Mouse (Mus musculus) myocyte (in vitro differentiated cells): ENCODE measurements around the gene Gm49358. TPM values are rescaled to one million over a fixed set of nuclear protein-coding genes. Genes with fewer than 3 reads are reported as not detected.

Experiments
- H3K27me3 ChIP-seq: one replicate; pipeline ENCODE4 v1.6.1; 2011; ENCODE audit not compliant: control insufficient read depth, insufficient read depth, insufficient read length
- H3K36me3 ChIP-seq: one replicate; pipeline ENCODE4 v1.6.1; 2011; ENCODE audit not compliant: control insufficient read depth, insufficient read depth
- H3K4me2 ChIP-seq: one replicate; pipeline ENCODE4 v1.6.1; 2011; ENCODE audit warnings: low read depth, control low read depth
- H3K4me3 ChIP-seq: one replicate; pipeline ENCODE4 v1.5.1; 2011; ENCODE audit warnings: mild to moderate bottlenecking, control low read depth, moderate library complexity
- H3K79me2 ChIP-seq: one replicate; pipeline ENCODE4 v1.6.1; 2011; ENCODE audit not compliant: control insufficient read depth, insufficient read depth
- H3ac ChIP-seq: one replicate; pipeline ENCODE4 v1.6.1; 2011; ENCODE audit not compliant: control insufficient read depth, insufficient read length
- CEBPB ChIP-seq: IDR thresholded peaks from 2 replicates; pipeline ENCODE4 v1.6.1; 2011; ENCODE audit warnings: mild to moderate bottlenecking, moderate library complexity; ENCODE audit not compliant: poor library complexity, insufficient read depth, severe bottlenecking
- E2F4 ChIP-seq: IDR thresholded peaks from one replicate; pipeline ENCODE4 v1.6.1; 2011; ENCODE audit warnings: mild to moderate bottlenecking, control low read depth, moderate library complexity; ENCODE audit not compliant: insufficient read depth
- MAX ChIP-seq: IDR thresholded peaks from one replicate; pipeline ENCODE4 v1.6.1; 2011; ENCODE audit warnings: low read depth, mild to moderate bottlenecking, control low read depth
- MYOD1 ChIP-seq, 3 experiments: IDR thresholded peaks; one replicate each; pipeline ENCODE4 v1.6.1; 2011; ENCODE audit warnings: control low read depth in 2 of 3, low read depth in 2 of 3, mild to moderate bottlenecking in 2 of 3, moderate library complexity in 1 of 3; ENCODE audit not compliant: insufficient read length in 2 of 3, control insufficient read depth in 1 of 3
- MYOG ChIP-seq, 3 experiments: IDR thresholded peaks; one replicate each; pipeline ENCODE4 v1.6.1; 2011; ENCODE audit warnings: control low read depth in 2 of 3, low read depth in 2 of 3, mild to moderate bottlenecking in 2 of 3; ENCODE audit not compliant: insufficient read length in 2 of 3, control insufficient read depth in 1 of 3, insufficient read depth in 1 of 3
- POLR2A ChIP-seq: IDR thresholded peaks from one replicate; pipeline ENCODE4 v1.6.1; 2011; ENCODE audit warnings: low read depth, mild to moderate bottlenecking, control low read depth, moderate library complexity; ENCODE audit not compliant: insufficient read length
- POLR2AphosphoS2 ChIP-seq: IDR thresholded peaks from one replicate; pipeline ENCODE4 v1.6.1; 2011; ENCODE audit warnings: low read depth, control low read depth; ENCODE audit not compliant: insufficient read length
- REST ChIP-seq: IDR thresholded peaks from one replicate; pipeline ENCODE4 v1.6.1; 2011; ENCODE audit warnings: mild to moderate bottlenecking, control low read depth, moderate library complexity; ENCODE audit not compliant: insufficient read depth, insufficient read length
- SRF ChIP-seq: IDR thresholded peaks from one replicate; pipeline ENCODE4 v1.6.1; 2011; ENCODE audit warnings: low read depth; ENCODE audit not compliant: control insufficient read depth, insufficient read length
- TCF12 ChIP-seq: IDR thresholded peaks from one replicate; pipeline ENCODE4 v1.6.1; 2011; ENCODE audit warnings: mild to moderate bottlenecking, control low read depth; ENCODE audit not compliant: poor library complexity, insufficient read depth, severe bottlenecking
- TCF3 ChIP-seq: IDR thresholded peaks from one replicate; pipeline ENCODE4 v1.6.1; 2011; ENCODE audit warnings: low read depth, control low read depth; ENCODE audit not compliant: insufficient read length
- USF1 ChIP-seq: IDR thresholded peaks from one replicate; pipeline ENCODE4 v1.6.1; 2011; ENCODE audit warnings: low read depth, mild to moderate bottlenecking, control low read depth, moderate library complexity
- polyA plus RNA-seq: library from polyadenylated mRNA; unstranded; fragments of >200 nt; fragmentation: generic; extraction: Trizol; gene quantifications from one replicate; pipeline ENCODE4 v1.2.1, GENCODE M21; 2012; ENCODE audit warnings: missing spikeins

Gm49358 gene
- polyA plus RNA-seq, 1 experiment: not detected

DNA sequence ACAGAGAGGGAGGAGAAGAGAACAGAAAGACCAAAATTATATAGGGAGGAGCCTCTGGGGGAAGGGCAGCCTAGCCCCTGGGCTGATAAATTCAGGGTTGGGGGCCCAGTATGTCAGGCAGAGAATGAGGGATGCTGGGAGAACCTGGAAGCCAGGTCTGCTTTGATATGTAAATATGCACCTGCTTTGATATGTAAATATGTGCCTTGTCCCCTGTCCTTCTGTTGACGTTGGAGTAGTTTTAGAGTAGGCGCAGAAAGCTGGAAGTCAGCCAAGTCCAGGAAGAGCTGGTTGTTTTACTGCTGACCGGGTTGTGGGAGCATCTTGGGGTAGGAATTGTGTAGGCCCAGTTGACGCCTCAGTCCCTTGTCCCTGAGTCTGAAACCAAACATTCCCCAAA, 6.0 kb downstream of the Gm49358 start:
- no peak for TF ChIP-seq E2F4
- H3K4me2 ChIP-seq: no peak overlapping the region
- H3K79me2 ChIP-seq: no peaks in the 10 kb centered on the region
- no peaks in the 10 kb centered on the region for H3K36me3 ChIP-seq
- H3ac ChIP-seq: no peak overlapping the region
- no peaks in the 10 kb centered on the region for H3K27me3 ChIP-seq
- H3K4me3 ChIP-seq: no peak overlapping the region

DNA sequence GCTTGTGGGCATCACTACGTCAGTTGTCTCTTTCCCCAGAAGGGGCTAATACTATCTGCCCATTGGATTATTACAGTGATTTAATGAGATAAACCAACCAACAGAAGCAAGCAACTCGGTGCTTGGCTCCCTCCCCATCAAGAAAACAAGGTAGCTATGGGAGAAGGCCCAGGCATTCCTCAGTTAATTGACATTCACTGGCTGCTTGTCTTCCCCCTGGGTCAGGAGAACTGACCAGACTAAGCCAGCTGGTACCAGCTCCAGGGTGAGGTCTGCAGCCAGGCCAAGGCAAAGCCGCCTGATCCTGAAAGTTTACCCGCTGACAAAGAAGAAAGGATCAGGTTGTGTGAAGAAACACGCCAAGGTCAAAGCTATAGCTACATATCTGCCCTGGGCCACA, 7.9 kb downstream of the Gm49358 start:
- TF ChIP-seq MYOD1 (IDR thresholded peaks at IDR 0.05; ENCODE audit: control insufficient read depth in 1 of 3, insufficient read length in 2 of 3, low read depth in 2 of 3) (no peak), POLR2AphosphoS2 (no peak), POLR2A (no peak), TCF3 (no peak), TCF12 (no peak), CEBPB (no peak), E2F4 (no peak), MAX (no peak), USF1 (no peak), MYOG (IDR thresholded peaks at IDR 0.05; ENCODE audit: control insufficient read depth in 1 of 3, insufficient read depth in 1 of 3, insufficient read length in 2 of 3, low read depth in 2 of 3) (no peak), SRF (no peak), REST (no peak)
- H3K4me2 ChIP-seq: peak overlapping the region; percentile 74
- H3K4me3 ChIP-seq: no peak overlapping the region
- no peaks in the 10 kb centered on the region for H3K36me3 ChIP-seq
- no peaks in the 10 kb centered on the region for H3K27me3 ChIP-seq
- no peak overlapping the region for H3ac ChIP-seq
- H3K79me2 ChIP-seq: no peaks in the 10 kb centered on the region

DNA sequence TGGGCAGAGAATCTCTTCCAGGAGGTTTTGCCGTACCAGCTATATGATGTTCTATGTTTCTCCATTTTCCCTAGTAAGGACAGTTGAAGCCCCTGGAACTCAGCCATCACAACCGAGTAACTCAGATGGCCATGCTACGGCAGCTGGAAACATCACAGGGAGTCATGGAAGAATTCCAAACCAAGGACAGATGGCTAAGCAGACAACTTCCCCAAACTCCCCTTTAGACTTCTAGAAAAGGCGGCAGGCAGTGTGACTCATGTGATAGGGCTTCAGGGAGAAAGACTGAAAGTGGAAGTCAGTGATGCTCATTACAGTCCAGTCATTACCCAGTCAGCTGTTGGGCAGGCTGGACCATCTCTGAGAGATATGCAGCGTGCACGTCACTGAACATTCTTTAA, 8.5 kb downstream of the Gm49358 start:
- TF ChIP-seq MAX: no peak
- no peak for TF ChIP-seq TCF12
- no peak for TF ChIP-seq TCF3
- TF ChIP-seq MYOD1 (IDR thresholded peaks at IDR 0.05; ENCODE audit: control insufficient read depth in 1 of 3, insufficient read length in 2 of 3, low read depth in 2 of 3): peak in 2 of 3 experiments; percentile 44 to 73
- TF ChIP-seq POLR2A: no peak
- TF ChIP-seq SRF: peak; percentile 40
- no peak for TF ChIP-seq REST
- TF ChIP-seq USF1: peak; percentile 0
- no peak for TF ChIP-seq CEBPB
- peak in 2 of 3 experiments; percentile 37 to 51 for TF ChIP-seq MYOG (IDR thresholded peaks at IDR 0.05; ENCODE audit: control insufficient read depth in 1 of 3, insufficient read depth in 1 of 3, insufficient read length in 2 of 3, low read depth in 2 of 3)
- no peak for TF ChIP-seq E2F4
- Histone ChIP-seq H3K4me2 (peak overlapping the region; percentile 74), H3K36me3 (no peaks in the 10 kb centered on the region), H3ac (no peak overlapping the region), H3K4me3 (no peak overlapping the region), H3K79me2 (no peaks in the 10 kb centered on the region), H3K27me3 (no peaks in the 10 kb centered on the region)

DNA sequence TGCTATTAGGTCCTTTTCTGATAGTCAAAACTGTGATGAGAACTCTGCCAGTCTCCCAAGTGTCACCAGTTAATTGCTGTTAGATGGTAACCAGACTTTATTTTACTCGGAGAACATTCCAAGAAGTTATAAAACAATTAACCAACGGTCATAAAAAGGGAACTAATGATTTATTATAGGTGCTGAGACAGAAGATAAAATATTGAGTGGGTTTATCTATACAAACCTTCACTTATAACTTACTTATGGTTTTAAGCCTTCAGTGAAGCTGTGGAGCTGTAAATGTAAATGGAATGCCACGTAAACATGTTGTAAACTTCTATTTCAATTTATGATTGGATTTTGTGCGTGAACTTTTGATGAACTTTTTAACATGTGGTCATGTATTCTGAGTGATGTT, 9.6 kb downstream of the Gm49358 start:
- H3K36me3 ChIP-seq: no peaks in the 10 kb centered on the region
- H3K79me2 ChIP-seq: no peaks in the 10 kb centered on the region
- H3ac ChIP-seq: no peak overlapping the region
- no peak overlapping the region for H3K4me2 ChIP-seq
- TF ChIP-seq E2F4 (no peak), TCF12 (no peak), REST (no peak), MYOD1 (IDR thresholded peaks at IDR 0.05; ENCODE audit: control insufficient read depth in 1 of 3, insufficient read length in 2 of 3, low read depth in 2 of 3) (no peak), CEBPB (no peak), USF1 (no peak), MAX (no peak), MYOG (IDR thresholded peaks at IDR 0.05; ENCODE audit: control insufficient read depth in 1 of 3, insufficient read depth in 1 of 3, insufficient read length in 2 of 3, low read depth in 2 of 3) (no peak), POLR2AphosphoS2 (no peak), SRF (no peak), TCF3 (no peak), POLR2A (no peak)
- H3K4me3 ChIP-seq: no peak overlapping the region
- H3K27me3 ChIP-seq: no peaks in the 10 kb centered on the region

DNA sequence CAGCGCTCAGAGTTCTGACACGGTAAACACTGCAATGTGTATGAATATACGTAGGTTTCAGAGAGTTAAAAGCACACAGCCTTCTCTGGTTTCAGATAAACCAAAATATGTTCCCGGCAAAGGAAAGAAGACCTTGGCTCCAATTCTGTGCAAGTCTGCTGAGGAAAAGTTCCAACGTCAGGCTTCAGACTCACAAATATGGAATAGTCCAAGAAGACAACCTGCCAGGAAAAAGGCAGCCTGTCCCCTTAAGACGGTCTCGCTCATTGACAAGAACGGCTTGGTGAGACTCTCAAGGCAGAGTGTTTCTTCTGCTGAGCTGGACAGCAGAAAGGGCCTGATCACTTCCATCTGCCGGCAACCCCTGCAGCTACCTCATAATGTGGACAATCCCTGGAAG, 12.5 kb downstream of the Gm49358 start:
- no peak for TF ChIP-seq SRF
- no peak for TF ChIP-seq REST
- TF ChIP-seq MYOG (IDR thresholded peaks at IDR 0.05; ENCODE audit: control insufficient read depth in 1 of 3, insufficient read depth in 1 of 3, insufficient read length in 2 of 3, low read depth in 2 of 3): no peak
- TF ChIP-seq MAX: no peak
- no peak for TF ChIP-seq TCF12
- no peak for TF ChIP-seq MYOD1 (IDR thresholded peaks at IDR 0.05; ENCODE audit: control insufficient read depth in 1 of 3, insufficient read length in 2 of 3, low read depth in 2 of 3)
- TF ChIP-seq POLR2A: no peak
- no peak for TF ChIP-seq USF1
- TF ChIP-seq POLR2AphosphoS2: no peak
- TF ChIP-seq CEBPB: no peak
- TF ChIP-seq E2F4: no peak
- no peak for TF ChIP-seq TCF3
- Histone ChIP-seq H3K36me3 (no peaks in the 10 kb centered on the region), H3K79me2 (peaks cover 21% of the 10 kb centered on the region), H3K27me3 (no peaks in the 10 kb centered on the region), H3K4me3 (no peak overlapping the region), H3ac (no peak overlapping the region), H3K4me2 (no peak overlapping the region)
